Mouse (Mus musculus): Measurements from ENCODE around the gene Vmn1r203. TPM values are rescaled to one million over a fixed set of nuclear protein-coding genes. Genes with fewer than 3 reads are reported as not detected.
"Not testable (repeated sequence)": the region's sequence is repeated elsewhere in the genome, so short reads cannot be mapped to it uniquely, and the experiment has no call there.

Gene Vmn1r203
- not detected in 2 replicates for polyA plus RNA-seq (2015; fragmentation: Nextera tagmentation; extraction: Ambion mirVana)

- Histone ChIP-seq H3K4me2 (ENCODE audit: low read depth, low read length) (no peak within 1 kb of the TSS), H3K4me3 (replicated peaks; ENCODE audit: low read length) (no peak within 1 kb of the TSS), H3K27me3 (ENCODE audit: control insufficient read depth, insufficient read depth, low read length) (no peaks in the 10 kb centered on the region), H3K4me1 (ENCODE audit: control insufficient read depth, insufficient read depth, low read length) (no peaks in the 10 kb centered on the region), H3K9me3 (replicated peaks; ENCODE audit: control insufficient read depth, low read length) (no peaks in the 10 kb centered on the region), H3K27ac (ENCODE audit: low read length) (no peak within 1 kb of the TSS), H3K36me3 (ENCODE audit: control insufficient read depth, insufficient read depth, low read length) (no peaks in the 10 kb centered on the region), H3K9ac (ENCODE audit: low read length) (no peak within 1 kb of the TSS)
- ATAC-seq (ENCODE audit: insufficient read depth, low FRiP score) = no peak
Observed at GRCm38 (mm10) chr13:22517814-22518213, at the start of gene Vmn1r203. Gene Vmn1r203 (plus strand): TSS chr13:22518114.

GRCm38 (mm10) chr13:22471623-22472022 is 46.3 kb upstream of the Vmn1r203 start, which contains the start of gene Vmn1r201:
Gene Vmn1r201 (plus strand): TSS chr13:22471923.
- H3K4me2 ChIP-seq (ENCODE audit: low read depth, low read length) = no peak within 1 kb of the TSS
- ATAC-seq (ENCODE audit: insufficient read depth, low FRiP score) = no peak
- H3K9me3 ChIP-seq (replicated peaks; ENCODE audit: control insufficient read depth, low read length) = no peaks in the 10 kb centered on the region
- no peaks in the 10 kb centered on the region for H3K4me1 ChIP-seq (ENCODE audit: control insufficient read depth, insufficient read depth, low read length)
- no peak within 1 kb of the TSS for H3K4me3 ChIP-seq (replicated peaks; ENCODE audit: low read length)
- H3K27ac ChIP-seq (ENCODE audit: low read length) = no peak within 1 kb of the TSS
- 69% methylated on average over 1 of the region's 1 CpGs for WGBS
- no peak within 1 kb of the TSS for H3K9ac ChIP-seq (ENCODE audit: low read length)
- no peaks in the 10 kb centered on the region for H3K36me3 ChIP-seq (ENCODE audit: control insufficient read depth, insufficient read depth, low read length)
- H3K27me3 ChIP-seq (ENCODE audit: control insufficient read depth, insufficient read depth, low read length) = no peaks in the 10 kb centered on the region

GRCm38 (mm10) chr13:22502431-22502830 is 15.5 kb upstream of the Vmn1r203 start:
- H3K4me2 ChIP-seq (ENCODE audit: low read depth, low read length) = no peak overlapping the region
- H3K9me3 ChIP-seq (replicated peaks; ENCODE audit: control insufficient read depth, low read length) = no peaks in the 10 kb centered on the region
- ATAC-seq (ENCODE audit: insufficient read depth, low FRiP score) = no peak
- no peak overlapping the region for H3K9ac ChIP-seq (ENCODE audit: low read length)
- no peak overlapping the region for H3K27ac ChIP-seq (ENCODE audit: low read length)
- H3K4me1 ChIP-seq (ENCODE audit: control insufficient read depth, insufficient read depth, low read length) = no peaks in the 10 kb centered on the region
- no peaks in the 10 kb centered on the region for H3K36me3 ChIP-seq (ENCODE audit: control insufficient read depth, insufficient read depth, low read length)
- WGBS = 77% methylated on average over 3 of the region's 3 CpGs
- H3K27me3 ChIP-seq (ENCODE audit: control insufficient read depth, insufficient read depth, low read length) = no peaks in the 10 kb centered on the region
- no peak overlapping the region for H3K4me3 ChIP-seq (replicated peaks; ENCODE audit: low read length)

GRCm38 (mm10) chr13:22505281-22505680 is 12.6 kb upstream of the Vmn1r203 start, which contains the start of gene Vmn1r202:
Gene Vmn1r202 (minus strand): TSS chr13:22505381.
- H3K4me1 ChIP-seq (ENCODE audit: control insufficient read depth, insufficient read depth, low read length) = no peaks in the 10 kb centered on the region
- H3K9me3 ChIP-seq (replicated peaks; ENCODE audit: control insufficient read depth, low read length) = no peaks in the 10 kb centered on the region
- H3K4me2 ChIP-seq (ENCODE audit: low read depth, low read length) = no peak within 1 kb of the TSS
- H3K27ac ChIP-seq (ENCODE audit: low read length) = no peak within 1 kb of the TSS
- H3K36me3 ChIP-seq (ENCODE audit: control insufficient read depth, insufficient read depth, low read length) = no peaks in the 10 kb centered on the region
- H3K4me3 ChIP-seq (replicated peaks; ENCODE audit: low read length) = no peak within 1 kb of the TSS
- ATAC-seq (ENCODE audit: insufficient read depth, low FRiP score) = no peak
- H3K27me3 ChIP-seq (ENCODE audit: control insufficient read depth, insufficient read depth, low read length) = no peaks in the 10 kb centered on the region
- H3K9ac ChIP-seq (ENCODE audit: low read length) = no peak within 1 kb of the TSS

GRCm38 (mm10) chr13:22552898-22553297 is 35.0 kb downstream of the Vmn1r203 start, which contains the start of gene Vmn1r204:
Gene Vmn1r204 (plus strand): TSS chr13:22553198.
- WGBS = 48% methylated on average over 1 of the region's 1 CpGs
- H3K4me1 ChIP-seq (ENCODE audit: control insufficient read depth, insufficient read depth, low read length) = not testable (repeated sequence)

GRCm38 (mm10) chr13:22574911-22575310 is 57.0 kb downstream of the Vmn1r203 start:
- H3K9ac ChIP-seq (ENCODE audit: low read length); H3K4me3 ChIP-seq (replicated peaks; ENCODE audit: low read length); H3K9me3 ChIP-seq (replicated peaks; ENCODE audit: control insufficient read depth, low read length); H3K27me3 ChIP-seq (ENCODE audit: control insufficient read depth, insufficient read depth, low read length); H3K27ac ChIP-seq (ENCODE audit: low read length); H3K4me2 ChIP-seq (ENCODE audit: low read depth, low read length); H3K36me3 ChIP-seq (ENCODE audit: control insufficient read depth, insufficient read depth, low read length); H3K4me1 ChIP-seq (ENCODE audit: control insufficient read depth, insufficient read depth, low read length); ATAC-seq (ENCODE audit: insufficient read depth, low FRiP score): not testable (repeated sequence)
- WGBS = 75% methylated on average over 3 of the region's 3 CpGs

More at GRCm38 (mm10) chr13:22552898-22553297, 35.0 kb downstream of the Vmn1r203 start, which contains the start of gene Vmn1r204:
- not testable (repeated sequence) for H3K4me2 ChIP-seq (ENCODE audit: low read depth, low read length); H3K4me3 ChIP-seq (replicated peaks; ENCODE audit: low read length); H3K36me3 ChIP-seq (ENCODE audit: control insufficient read depth, insufficient read depth, low read length); ATAC-seq (ENCODE audit: insufficient read depth, low FRiP score); H3K27ac ChIP-seq (ENCODE audit: low read length); H3K9me3 ChIP-seq (replicated peaks; ENCODE audit: control insufficient read depth, low read length); H3K9ac ChIP-seq (ENCODE audit: low read length); H3K27me3 ChIP-seq (ENCODE audit: control insufficient read depth, insufficient read depth, low read length)

Other genes with a start within 250 kb of the Vmn1r203 start
- not detected in 2 replicates for gene Vmn1r195, start 247.6 kb upstream of the Vmn1r203 start, polyA plus RNA-seq (2015; fragmentation: Nextera tagmentation; extraction: Ambion mirVana)
- not detected in 2 replicates for gene Vmn1r196, start 228.2 kb upstream of the Vmn1r203 start, polyA plus RNA-seq (2015; fragmentation: Nextera tagmentation; extraction: Ambion mirVana)
- not detected in 2 replicates for gene Vmn1r197, start 193.5 kb upstream of the Vmn1r203 start, polyA plus RNA-seq (2015; fragmentation: Nextera tagmentation; extraction: Ambion mirVana)
- gene Vmn1r198, start 167.8 kb upstream of the Vmn1r203 start, polyA plus RNA-seq (2015; fragmentation: Nextera tagmentation; extraction: Ambion mirVana) = not detected in 2 replicates
- gene Vmn1r199, start 138.3 kb upstream of the Vmn1r203 start, polyA plus RNA-seq (2015; fragmentation: Nextera tagmentation; extraction: Ambion mirVana) = not detected in 2 replicates
- gene Vmn1r200, start 127.7 kb upstream of the Vmn1r203 start, polyA plus RNA-seq (2015; fragmentation: Nextera tagmentation; extraction: Ambion mirVana) = not detected in 2 replicates
- gene Vmn1r201, start 46.2 kb upstream of the Vmn1r203 start, polyA plus RNA-seq (2015; fragmentation: Nextera tagmentation; extraction: Ambion mirVana) = not detected in 2 replicates
- gene Vmn1r202, start 12.7 kb upstream of the Vmn1r203 start, polyA plus RNA-seq (2015; fragmentation: Nextera tagmentation; extraction: Ambion mirVana) = 0.04 TPM in 1 of 2 replicates, not detected in the other
- not detected in 2 replicates for gene Vmn1r204, start 35.1 kb downstream of the Vmn1r203 start, polyA plus RNA-seq (2015; fragmentation: Nextera tagmentation; extraction: Ambion mirVana)
- not detected in 2 replicates for gene Vmn1r205, start 74.9 kb downstream of the Vmn1r203 start, polyA plus RNA-seq (2015; fragmentation: Nextera tagmentation; extraction: Ambion mirVana)
- not detected in 2 replicates for gene Vmn1r206, start 106.1 kb downstream of the Vmn1r203 start, polyA plus RNA-seq (2015; fragmentation: Nextera tagmentation; extraction: Ambion mirVana)
- not detected in 2 replicates for gene Vmn1r207-ps, start 211.5 kb downstream of the Vmn1r203 start, polyA plus RNA-seq (2015; fragmentation: Nextera tagmentation; extraction: Ambion mirVana)

Measured in stomach, embryonic 16.5 days (tissue).